Mouse (Mus musculus) kidney, adult 18-20 months (tissue): Measurements from ENCODE around the gene Olfr911-ps1.

ENCODE experiments used
- DNase-seq: peaks from one replicate; pipeline ENCODE4 v3.0.0; 2021

The Olfr911-ps1 gene

GRCm38 (mm10) chr9:38521280-38521679 lies at the start of gene Olfr911-ps1:
Gene Olfr911-ps1 (plus strand): TSS chr9:38521580.
- no peak for DNase-seq

GRCm38 (mm10) chr9:38486785-38487184 lies 34.6 kb upstream of the Olfr911-ps1 start, which contains the start of gene Olfr906:
Gene Olfr906 (plus strand): TSS chr9:38487085.
- no peak for DNase-seq

DNA sequence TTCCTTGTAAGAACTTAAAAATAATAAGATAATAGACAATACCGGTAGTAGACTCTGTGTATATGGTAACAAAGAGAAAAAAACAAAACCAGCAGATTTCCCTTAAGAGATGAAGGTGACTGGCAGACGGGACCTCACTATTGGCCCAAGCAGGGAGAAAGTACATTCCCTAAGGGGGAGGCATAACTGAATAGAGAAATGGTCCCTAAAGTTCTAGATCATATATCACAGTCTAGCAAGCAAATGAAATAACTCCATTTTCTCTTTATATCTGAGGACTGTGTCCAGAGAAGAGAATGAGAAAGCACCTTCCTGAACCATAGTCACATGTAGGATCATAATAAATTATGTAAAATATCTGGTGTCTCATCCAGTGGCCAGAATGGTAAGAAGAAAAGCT lies 25.9 kb upstream of the Olfr911-ps1 start, which contains the start of gene Olfr907:
Gene Olfr907 (plus strand): TSS at position 301 of the 400 bp plus-strand sequence.
- no peak for DNase-seq

- DNase-seq: no peak
Measured at GRCm38 (mm10) chr9:38512353-38512752, 9.0 kb upstream of the Olfr911-ps1 start.

GRCm38 (mm10) chr9:38537549-38537948 lies 16.2 kb downstream of the Olfr911-ps1 start, which contains the start of gene Olfr910:
Gene Olfr910 (plus strand): TSS chr9:38537849.
- no peak for DNase-seq
